In the genomic region with DNA sequence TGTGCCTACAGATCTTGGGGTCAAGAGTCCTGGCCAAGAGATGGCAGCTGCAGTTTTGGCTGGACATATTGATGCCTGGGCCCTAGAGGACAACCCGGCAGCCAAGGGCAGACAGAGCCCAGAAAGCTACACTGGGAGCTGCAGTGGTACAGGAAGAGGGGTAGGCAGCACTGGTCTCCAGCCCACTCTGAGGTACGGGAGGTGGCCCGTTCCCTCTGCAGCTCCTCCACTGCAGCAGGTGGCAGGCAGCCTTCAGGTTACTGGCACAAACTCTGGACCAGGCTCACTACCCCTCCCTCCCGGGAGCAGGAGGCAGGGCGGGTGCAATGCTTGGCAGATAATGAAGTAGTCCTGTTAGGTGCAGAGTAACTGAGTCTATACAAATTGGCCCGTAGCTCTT, we compare ENCODE assay signal across 14 mouse cellular contexts. TPM values are rescaled to one million over a fixed set of nuclear protein-coding genes. Genes with fewer than 3 reads are reported as not detected.
DNase-seq lines count a peak whose midpoint lies in the region; ATAC-seq and TF ChIP-seq lines count a peak whose summit lies in the region.
"Had no signal": no experiment of that assay in that cellular context is flagged by ENCODE, and none has a peak within 500 bp of the region (broad histone marks: within the 10 kb centered on the region; RNA-seq: fewer than 3 reads in every experiment).

No protein-coding gene starts in this region.

- TF ChIP-seq CTCF in midbrain, postnatal 0 days (IDR thresholded peaks at IDR 0.05): no peak
- TF ChIP-seq CTCF in liver, postnatal 0 days (IDR thresholded peaks at IDR 0.05; ENCODE audit: low read depth): no peak

- intact Hi-C loops in gastrocnemius, postnatal 14 days (cut with DNase I; ENCODE audit: low total_unique reads): no loop called here

- H3K4me3 ChIP-seq in hindbrain, embryonic 10.5 days: no peak overlapping the region
- no peak overlapping the region for H3K4me3 ChIP-seq in hindbrain, embryonic 11.5 days (ENCODE audit: low read depth, low read length)
- no peak overlapping the region for H3K4me3 ChIP-seq in embryonic facial prominence, embryonic 10.5 days
- H3K4me3 ChIP-seq in hindbrain, embryonic 13.5 days: 0 out of 2 replicates have a peak overlapping the region, but pooled peaks have one; percentile 1
- peak overlapping the region; percentile 4; the same call in 1 of the 2 replicates for H3K4me3 ChIP-seq in midbrain, postnatal 0 days (ENCODE audit: low read depth, low read length)
- H3K4me3 ChIP-seq in liver, postnatal 0 days (ENCODE audit: low read depth, low read length): no peak overlapping the region
- H3K4me3 ChIP-seq: embryonic facial prominence, embryonic 15.5 days; kidney, embryonic 15.5 days; limb, embryonic 15.5 days; lung, embryonic 15.5 days had no signal

- peak overlapping the region; percentile 80 for H3K27ac ChIP-seq in hindbrain, embryonic 10.5 days
- no peak overlapping the region for H3K27ac ChIP-seq in hindbrain, embryonic 11.5 days (ENCODE audit: low read depth, low read length)
- peak overlapping the region; percentile 44 for H3K27ac ChIP-seq in embryonic facial prominence, embryonic 10.5 days (replicated peaks)
- peak overlapping the region; percentile 30; the same call in 1 of the 2 replicates for H3K27ac ChIP-seq in hindbrain, embryonic 13.5 days
- no peak overlapping the region for H3K27ac ChIP-seq in midbrain, postnatal 0 days (ENCODE audit: low read depth, low read length)
- no peak overlapping the region for H3K27ac ChIP-seq in liver, postnatal 0 days (ENCODE audit: low read depth)
- H3K27ac ChIP-seq: embryonic facial prominence, embryonic 15.5 days; kidney, embryonic 15.5 days; limb, embryonic 15.5 days; lung, embryonic 15.5 days had no signal

- no peak for ATAC-seq in hindbrain, embryonic 11.5 days (ENCODE audit: low FRiP score)
- ATAC-seq in hindbrain, embryonic 13.5 days (ENCODE audit: low FRiP score): no peak
- ATAC-seq in midbrain, postnatal 0 days (ENCODE audit: low FRiP score): no peak
- no peak for ATAC-seq in liver, postnatal 0 days

- no peaks in the 10 kb centered on the region for H3K9me3 ChIP-seq in hindbrain, embryonic 10.5 days
- no peaks in the 10 kb centered on the region for H3K9me3 ChIP-seq in hindbrain, embryonic 11.5 days (ENCODE audit: control insufficient read depth, low read length)
- H3K9me3 ChIP-seq in embryonic facial prominence, embryonic 10.5 days: no peaks in the 10 kb centered on the region
- no peaks in the 10 kb centered on the region for H3K9me3 ChIP-seq in hindbrain, embryonic 13.5 days
- no peaks in the 10 kb centered on the region for H3K9me3 ChIP-seq in midbrain, postnatal 0 days (ENCODE audit: low read length)
- H3K9me3 ChIP-seq in liver, postnatal 0 days (ENCODE audit: low read length): no peaks in the 10 kb centered on the region
- H3K9me3 ChIP-seq: embryonic facial prominence, embryonic 15.5 days; kidney, embryonic 15.5 days; limb, embryonic 15.5 days; lung, embryonic 15.5 days had no signal

- H3K27me3 ChIP-seq in hindbrain, embryonic 10.5 days (ENCODE audit: insufficient read depth, poor library complexity, severe bottlenecking): peaks cover 87% of the 10 kb centered on the region
- H3K27me3 ChIP-seq in hindbrain, embryonic 11.5 days (ENCODE audit: control insufficient read depth, insufficient read depth, low read length): peaks cover 35% of the 10 kb centered on the region
- H3K27me3 ChIP-seq in embryonic facial prominence, embryonic 10.5 days (replicated peaks; ENCODE audit: low read depth, poor library complexity, severe bottlenecking): peaks cover 94% of the 10 kb centered on the region
- H3K27me3 ChIP-seq in hindbrain, embryonic 13.5 days: peaks cover 65% of the 10 kb centered on the region
- H3K27me3 ChIP-seq in midbrain, postnatal 0 days (ENCODE audit: insufficient read depth, low read length): peaks cover 12% of the 10 kb centered on the region
- H3K27me3 ChIP-seq in liver, postnatal 0 days (ENCODE audit: insufficient read depth, low read length): peaks cover 41% of the 10 kb centered on the region

- H3K4me2 ChIP-seq in hindbrain, embryonic 11.5 days (replicated peaks; ENCODE audit: low read depth, low read length): no peak overlapping the region
- peak overlapping the region; percentile 39 for H3K4me2 ChIP-seq in hindbrain, embryonic 13.5 days
- H3K4me2 ChIP-seq in midbrain, postnatal 0 days (ENCODE audit: low read depth, low read length, poor library complexity, severe bottlenecking): peak overlapping the region; percentile 29
- H3K4me2 ChIP-seq in liver, postnatal 0 days (ENCODE audit: low read depth, low read length): no peak overlapping the region
- H3K4me2 ChIP-seq: embryonic facial prominence, embryonic 15.5 days; kidney, embryonic 15.5 days; limb, embryonic 15.5 days; lung, embryonic 15.5 days had no signal

- H3K9ac ChIP-seq in hindbrain, embryonic 11.5 days (ENCODE audit: low read depth, low read length): no peak overlapping the region; the same call in 1 of the 2 replicates
- peak overlapping the region; percentile 53 for H3K9ac ChIP-seq in hindbrain, embryonic 13.5 days
- 0 out of 2 replicates have a peak overlapping the region, but pooled peaks have one; percentile 30 for H3K9ac ChIP-seq in midbrain, postnatal 0 days (replicated peaks; ENCODE audit: low read length, poor library complexity, severe bottlenecking)
- H3K9ac ChIP-seq in liver, postnatal 0 days (replicated peaks): no peak overlapping the region
- H3K9ac ChIP-seq: embryonic facial prominence, embryonic 15.5 days; kidney, embryonic 15.5 days; limb, embryonic 15.5 days; lung, embryonic 15.5 days had no signal

- H3K36me3 ChIP-seq in hindbrain, embryonic 10.5 days: no peaks in the 10 kb centered on the region
- H3K36me3 ChIP-seq in hindbrain, embryonic 11.5 days (ENCODE audit: control insufficient read depth, insufficient read depth, low read length): no peaks in the 10 kb centered on the region
- H3K36me3 ChIP-seq in embryonic facial prominence, embryonic 10.5 days (replicated peaks): no peaks in the 10 kb centered on the region
- H3K36me3 ChIP-seq in hindbrain, embryonic 13.5 days: no peaks in the 10 kb centered on the region
- H3K36me3 ChIP-seq in midbrain, postnatal 0 days (ENCODE audit: insufficient read depth, low read length): no peaks in the 10 kb centered on the region
- H3K36me3 ChIP-seq in liver, postnatal 0 days (replicated peaks; ENCODE audit: insufficient read depth, low read length): no peaks in the 10 kb centered on the region
- H3K36me3 ChIP-seq: embryonic facial prominence, embryonic 15.5 days; kidney, embryonic 15.5 days; limb, embryonic 15.5 days; lung, embryonic 15.5 days had no signal

- no peak for DNase-seq in hindbrain, embryonic 10.5 days (ENCODE audit: low spot score)
- no peak for DNase-seq in hindbrain, embryonic 11.5 days (ENCODE audit: low spot score)
- no peak for DNase-seq in embryonic facial prominence, embryonic 10.5 days (ENCODE audit: low spot score)
- DNase-seq in midbrain, postnatal 0 days (ENCODE audit: low spot score): no peak
- DNase-seq in T-cell, adult 2 months (ENCODE audit: low spot score): no peak
- no peak for DNase-seq in gastrocnemius, postnatal 14 days
- DNase-seq in liver, postnatal 0 days: no peak
- DNase-seq: thymus, postnatal 4 days had no signal

- 57% methylated on average over 6 of the region's 6 CpGs for WGBS in hindbrain, embryonic 10.5 days
- WGBS in hindbrain, embryonic 11.5 days: 65% methylated on average over 6 of the region's 6 CpGs
- WGBS in embryonic facial prominence, embryonic 10.5 days: 63% methylated on average over 6 of the region's 6 CpGs
- WGBS in hindbrain, embryonic 13.5 days: 47% methylated on average over 6 of the region's 6 CpGs
- WGBS in midbrain, postnatal 0 days: 38% methylated on average over 6 of the region's 6 CpGs
- WGBS in liver, postnatal 0 days (ENCODE audit: insufficient replicate concordance): 57% methylated on average over 6 of the region's 6 CpGs

- TF ChIP-seq EP300 in liver, postnatal 0 days (IDR thresholded peaks at IDR 0.05; ENCODE audit: low read depth): no peak

- peaks cover 48% of the 10 kb centered on the region for H3K4me1 ChIP-seq in hindbrain, embryonic 10.5 days (replicated peaks)
- H3K4me1 ChIP-seq in hindbrain, embryonic 11.5 days (replicated peaks; ENCODE audit: control insufficient read depth, insufficient read depth, low read length): peaks cover 16% of the 10 kb centered on the region
- peaks cover 30% of the 10 kb centered on the region for H3K4me1 ChIP-seq in embryonic facial prominence, embryonic 10.5 days
- peaks cover 42% of the 10 kb centered on the region for H3K4me1 ChIP-seq in hindbrain, embryonic 13.5 days (replicated peaks)
- peaks cover 19% of the 10 kb centered on the region for H3K4me1 ChIP-seq in midbrain, postnatal 0 days (ENCODE audit: insufficient read depth, low read length)
- H3K4me1 ChIP-seq in liver, postnatal 0 days (ENCODE audit: insufficient read depth): no peaks in the 10 kb centered on the region

RNA-seq across cellular contexts. Expression of gene Plch2, which starts 15.9 kb away (rescaled TPM):
- polyA plus RNA-seq in hindbrain, embryonic 10.5 days (2016; fragmentation: Nextera tagmentation; extraction: Ambion mirVana): 2.1 and 2.6 TPM in 2 replicates
- 1.5 and 2.1 TPM in 2 replicates for polyA plus RNA-seq in hindbrain, embryonic 11.5 days (2014; fragmentation: Nextera tagmentation; extraction: Ambion mirVana)
- 2.0 and 3.5 TPM in 2 replicates for polyA plus RNA-seq in embryonic facial prominence, embryonic 10.5 days (2016; fragmentation: Nextera tagmentation; extraction: Ambion mirVana)
- 8.4 and 11.1 TPM in 2 replicates for polyA plus RNA-seq in hindbrain, embryonic 13.5 days (2015; fragmentation: Nextera tagmentation; extraction: Ambion mirVana)
- 49.8 and 51.1 TPM in 2 replicates for total RNA-seq in midbrain, postnatal 0 days (2014; rRNA removed)
- polyA plus RNA-seq in midbrain, postnatal 0 days (2015; fragmentation: Nextera tagmentation; extraction: Ambion mirVana): 21.1 and 21.7 TPM in 2 replicates
- total RNA-seq in gastrocnemius, postnatal 14 days (2021): under 1 TPM in 1 of 2 experiments, not detected in 1; 0.04 TPM
- 0.04 TPM in 1 of 2 replicates, not detected in the other for polyA plus RNA-seq in liver, postnatal 0 days (2015; fragmentation: Nextera tagmentation; extraction: Ambion mirVana)
- total RNA-seq: hematopoietic stem cell, adult 5-6 weeks had no signal

RNA-seq across cellular contexts. Expression of gene Pex10, which starts 26.1 kb away (rescaled TPM):
- 19.9 and 21.4 TPM in 2 replicates for polyA plus RNA-seq in hindbrain, embryonic 10.5 days (2016; fragmentation: Nextera tagmentation; extraction: Ambion mirVana)
- polyA plus RNA-seq in hindbrain, embryonic 11.5 days (2014; fragmentation: Nextera tagmentation; extraction: Ambion mirVana): 5.6 and 7.8 TPM in 2 replicates
- polyA plus RNA-seq in embryonic facial prominence, embryonic 10.5 days (2016; fragmentation: Nextera tagmentation; extraction: Ambion mirVana): 19.0 and 22.2 TPM in 2 replicates
- polyA plus RNA-seq in hindbrain, embryonic 13.5 days (2015; fragmentation: Nextera tagmentation; extraction: Ambion mirVana): 18.6 and 24.2 TPM in 2 replicates
- total RNA-seq in midbrain, postnatal 0 days (2014; rRNA removed): 12.2 and 14.0 TPM in 2 replicates
- 15.2 and 15.7 TPM in 2 replicates for polyA plus RNA-seq in midbrain, postnatal 0 days (2015; fragmentation: Nextera tagmentation; extraction: Ambion mirVana)
- 10 to 100 TPM; 10.7 to 11.3 TPM for total RNA-seq in gastrocnemius, postnatal 14 days (2021)
- polyA plus RNA-seq in liver, postnatal 0 days (2015; fragmentation: Nextera tagmentation; extraction: Ambion mirVana): 5.9 and 6.8 TPM in 2 replicates

RNA-seq across cellular contexts. Expression of gene Rer1, which starts 45.5 kb away (rescaled TPM):
- 138 and 144 TPM in 2 replicates for polyA plus RNA-seq in hindbrain, embryonic 10.5 days (2016; fragmentation: Nextera tagmentation; extraction: Ambion mirVana)
- 156 and 166 TPM in 2 replicates for polyA plus RNA-seq in hindbrain, embryonic 11.5 days (2014; fragmentation: Nextera tagmentation; extraction: Ambion mirVana)
- 128 and 134 TPM in 2 replicates for polyA plus RNA-seq in embryonic facial prominence, embryonic 10.5 days (2016; fragmentation: Nextera tagmentation; extraction: Ambion mirVana)
- 123 and 132 TPM in 2 replicates for polyA plus RNA-seq in hindbrain, embryonic 13.5 days (2015; fragmentation: Nextera tagmentation; extraction: Ambion mirVana)
- 91.4 and 104 TPM in 2 replicates for total RNA-seq in midbrain, postnatal 0 days (2014; rRNA removed)
- 132 and 133 TPM in 2 replicates for polyA plus RNA-seq in midbrain, postnatal 0 days (2015; fragmentation: Nextera tagmentation; extraction: Ambion mirVana)
- total RNA-seq in gastrocnemius, postnatal 14 days (2021): 10 to 100 TPM; 48.1 to 48.8 TPM
- 111 and 118 TPM in 2 replicates for polyA plus RNA-seq in liver, postnatal 0 days (2015; fragmentation: Nextera tagmentation; extraction: Ambion mirVana)

RNA-seq across cellular contexts. Expression of gene Morn1, which starts 45.7 kb away (rescaled TPM):
- 4.4 and 6.0 TPM in 2 replicates for polyA plus RNA-seq in hindbrain, embryonic 10.5 days (2016; fragmentation: Nextera tagmentation; extraction: Ambion mirVana)
- 3.3 and 4.2 TPM in 2 replicates for polyA plus RNA-seq in hindbrain, embryonic 11.5 days (2014; fragmentation: Nextera tagmentation; extraction: Ambion mirVana)
- polyA plus RNA-seq in embryonic facial prominence, embryonic 10.5 days (2016; fragmentation: Nextera tagmentation; extraction: Ambion mirVana): 4.3 and 5.4 TPM in 2 replicates
- polyA plus RNA-seq in hindbrain, embryonic 13.5 days (2015; fragmentation: Nextera tagmentation; extraction: Ambion mirVana): 7.1 and 8.0 TPM in 2 replicates
- total RNA-seq in midbrain, postnatal 0 days (2014; rRNA removed): 3.3 and 8.5 TPM in 2 replicates
- polyA plus RNA-seq in midbrain, postnatal 0 days (2015; fragmentation: Nextera tagmentation; extraction: Ambion mirVana): 8.6 and 8.9 TPM in 2 replicates
- 1 to 10 TPM; 2.3 to 2.9 TPM for total RNA-seq in gastrocnemius, postnatal 14 days (2021)
- polyA plus RNA-seq in liver, postnatal 0 days (2015; fragmentation: Nextera tagmentation; extraction: Ambion mirVana): 2.2 TPM in 2 replicates

Comparison
In these comparisons a context has a peak if more than half of its experiments do, and no peak if none do; other contexts are left out.
1. H3K27ac ChIP-seq: peak in hindbrain, embryonic 10.5 days (single experiment), embryonic facial prominence, embryonic 10.5 days (single experiment) and hindbrain, embryonic 13.5 days (single experiment); none in hindbrain, embryonic 11.5 days (single experiment), midbrain, postnatal 0 days (single experiment) and liver, postnatal 0 days (single experiment).
2. H3K4me3 ChIP-seq: peak in hindbrain, embryonic 13.5 days (single experiment) and midbrain, postnatal 0 days (single experiment); none in hindbrain, embryonic 10.5 days (single experiment), hindbrain, embryonic 11.5 days (single experiment), embryonic facial prominence, embryonic 10.5 days (single experiment) and liver, postnatal 0 days (single experiment).
3. H3K4me2 ChIP-seq: peak in hindbrain, embryonic 13.5 days (single experiment) and midbrain, postnatal 0 days (single experiment); none in hindbrain, embryonic 11.5 days (single experiment) and liver, postnatal 0 days (single experiment).
4. H3K9ac ChIP-seq: peak in hindbrain, embryonic 13.5 days (single experiment) and midbrain, postnatal 0 days (single experiment); none in hindbrain, embryonic 11.5 days (single experiment) and liver, postnatal 0 days (single experiment).